Mouse (Mus musculus) liver, embryonic 11.5 days (tissue): ENCODE results near the gene Fubp3. TPM values are rescaled to one million over a fixed set of nuclear protein-coding genes. Genes with fewer than 3 reads are reported as not detected.

ENCODE experiments used
- ATAC-seq: fragments of 200-750 bp; cut with Nextera tagmentation; replicated peaks from 2 replicates; pipeline ENCODE4 v1.8.0; 2017; ENCODE audit warnings: moderate number of reproducible peaks, mild to moderate bottlenecking, moderate TSS enrichment, moderate library complexity; ENCODE audit not compliant: low FRiP score
- DNase-seq: peaks from one replicate; pipeline ENCODE4 v3.0.0-alpha.2; 2017; ENCODE audit warnings: low spot score
- H3K27ac ChIP-seq: fragments of 300-500 bp; sonication (generic); 2 replicates; pipeline ENCODE4 v1.5.1; 2014; ENCODE audit warnings: mild to moderate bottlenecking, low read depth, low read length, control low read depth
- H3K27me3 ChIP-seq: fragments of 300-500 bp; sonication (generic); replicated peaks from 2 replicates; pipeline ENCODE4 v1.6.1; 2014; ENCODE audit warnings: low read length, mixed read lengths; ENCODE audit not compliant: control insufficient read depth, insufficient read depth
- H3K36me3 ChIP-seq: fragments of 300-500 bp; sonication (generic); 2 replicates; pipeline ENCODE4 v1.6.1; 2014; ENCODE audit warnings: mild to moderate bottlenecking, low read length, moderate library complexity, mixed read lengths; ENCODE audit not compliant: control insufficient read depth, insufficient read depth
- H3K4me1 ChIP-seq: fragments of 300-500 bp; sonication (generic); replicated peaks from 2 replicates; pipeline ENCODE4 v1.6.1; 2014; ENCODE audit warnings: low read length, mixed read lengths; ENCODE audit not compliant: control insufficient read depth, insufficient read depth
- H3K4me2 ChIP-seq: fragments of 300-500 bp; sonication (generic); 2 replicates; pipeline ENCODE4 v1.6.1; 2014; ENCODE audit warnings: mild to moderate bottlenecking, control low read depth, moderate library complexity
- H3K4me3 ChIP-seq: fragments of 300-500 bp; sonication (generic); 2 replicates; pipeline ENCODE4 v1.5.1; 2014; ENCODE audit warnings: low read depth, low read length, control low read depth
- H3K9ac ChIP-seq: fragments of 300-500 bp; sonication (generic); 2 replicates; pipeline ENCODE4 v1.6.1; 2014; ENCODE audit warnings: low read depth, low read length, control low read depth
- H3K9me3 ChIP-seq: fragments of 300-500 bp; sonication (generic); 2 replicates; pipeline ENCODE4 v1.6.1; 2016; ENCODE audit warnings: low read length, inconsistent platforms, mixed read lengths; ENCODE audit not compliant: control insufficient read depth
- WGBS: fragments of 180-500 bp; shearing (Covaris S2); extraction: QIAGEN DNeasy Blood & Tissue Kit; methylation state at CpG from one replicate; pipeline ENCODE4 v1.1.7; 2014; 5-methylcytosine and 5-hydroxymethylcytosine counted together
- polyA plus RNA-seq: library from polyadenylated mRNA; unstranded; fragments of >200 nt; fragmentation: Nextera tagmentation; extraction: Ambion mirVana; gene quantifications from 2 replicates; pipeline ENCODE4 v1.2.1, GENCODE M21; 2014

The Fubp3 gene
- polyA plus RNA-seq, 1 experiment from 2014 or later, result 75.3 TPM

DNA sequence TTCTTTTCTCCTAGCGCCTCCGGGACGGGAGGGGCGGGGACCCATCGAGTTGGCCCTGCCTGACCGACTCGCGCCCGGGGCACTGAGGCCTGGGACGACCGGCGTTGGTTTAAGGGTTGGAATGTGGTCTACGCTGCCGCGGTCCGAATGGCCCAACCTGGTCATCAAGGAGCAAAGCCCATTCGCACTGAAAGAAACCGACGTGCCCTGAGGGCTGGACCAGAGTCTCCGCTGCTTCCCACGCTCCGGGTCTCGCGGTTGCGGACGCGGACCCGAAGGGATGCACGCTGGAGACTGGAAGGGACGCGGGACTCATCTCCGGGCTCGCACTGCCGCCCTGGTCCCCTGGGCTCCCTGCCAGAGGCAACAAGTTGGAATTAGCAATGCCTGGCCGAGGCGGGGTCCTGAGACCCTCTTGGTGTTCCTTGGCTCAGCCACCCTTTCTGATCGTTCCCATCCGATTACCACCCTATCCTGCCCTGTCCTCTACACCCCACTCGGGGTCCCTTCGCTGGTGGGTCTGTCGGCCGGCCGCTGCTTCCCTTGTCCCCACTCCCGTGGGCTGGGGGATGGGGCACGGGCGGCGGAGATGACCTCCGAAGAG lies 63.8 kb downstream of the Fubp3 start:
- Histone ChIP-seq H3K9me3 (no peaks in the 10 kb centered on the region), H3K9ac (no peak overlapping the region), H3K27me3 (peaks cover 99% of the 10 kb centered on the region), H3K4me2 (peak overlapping the region; percentile 20), H3K4me3 (peak overlapping the region; percentile 3; the same call in 1 of the 2 replicates), H3K4me1 (peaks cover 4% of the 10 kb centered on the region; the same call in 1 of the 2 replicates), H3K27ac (no peak overlapping the region), H3K36me3 (no peaks in the 10 kb centered on the region)
- 2% methylated on average over 48 of the region's 48 CpGs for WGBS
- no peak for ATAC-seq
- DNase-seq, result no peak

DNA sequence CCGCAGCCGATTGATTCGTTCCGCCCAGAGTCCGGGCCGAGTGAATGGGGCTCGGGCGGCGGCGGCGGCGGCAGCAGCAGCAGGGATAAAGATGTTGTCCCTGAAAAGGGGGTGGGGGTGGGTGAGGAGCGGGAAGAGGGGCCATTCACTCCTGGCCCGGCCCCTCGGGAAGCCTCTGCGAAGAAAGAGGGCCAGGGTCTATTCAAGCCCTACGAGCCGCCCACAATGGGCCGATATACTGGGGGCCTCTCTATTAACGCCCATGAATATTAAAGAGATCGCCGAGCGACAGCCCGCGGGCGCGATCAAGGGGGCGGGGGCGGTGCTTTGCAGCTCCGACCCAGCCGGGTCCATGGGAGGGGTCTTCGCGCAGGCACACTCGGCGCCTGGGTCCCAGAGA lies 64.3 kb downstream of the Fubp3 start:
- Histone ChIP-seq H3K4me1 (peaks cover 4% of the 10 kb centered on the region; the same call in 1 of the 2 replicates), H3K4me3 (0 out of 2 replicates have a peak overlapping the region, but pooled peaks have one; percentile 6), H3K27ac (no peak overlapping the region), H3K4me2 (no peak overlapping the region; the same call in 1 of the 2 replicates), H3K9me3 (no peaks in the 10 kb centered on the region), H3K9ac (no peak overlapping the region), H3K36me3 (no peaks in the 10 kb centered on the region), H3K27me3 (peaks cover 100% of the 10 kb centered on the region)
- DNase-seq, result no peak
- WGBS, result 3% methylated on average over 35 of the region's 35 CpGs
- ATAC-seq, result no peak

DNA sequence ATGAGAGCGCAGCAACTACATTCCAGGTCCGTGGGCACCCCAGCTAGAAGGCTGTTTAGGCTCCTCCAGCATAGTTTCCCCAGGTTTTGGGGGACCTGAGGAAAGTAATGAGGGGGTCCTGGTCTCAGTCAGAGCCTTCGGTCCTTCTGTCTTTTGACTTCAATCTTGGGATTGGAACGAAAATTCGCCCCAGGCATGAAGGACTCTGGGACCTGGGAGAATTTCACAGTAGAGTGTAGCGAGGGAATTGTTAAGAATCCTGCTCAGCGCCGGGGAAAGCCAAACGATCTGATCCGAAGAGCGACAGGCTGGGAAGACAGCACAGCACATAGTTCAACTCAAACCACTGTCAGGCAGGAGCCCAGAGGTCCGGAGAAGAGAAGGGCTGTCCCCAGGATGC lies 64.9 kb downstream of the Fubp3 start:
- WGBS, result 4% methylated on average over 12 of the region's 12 CpGs

GRCm38 (mm10) chr2:31637807-31638206 lies 65.4 kb downstream of the Fubp3 start:
- Histone ChIP-seq H3K4me2 (no peak overlapping the region), H3K36me3 (no peaks in the 10 kb centered on the region), H3K9me3 (no peaks in the 10 kb centered on the region), H3K9ac (no peak overlapping the region), H3K4me1 (peaks cover 4% of the 10 kb centered on the region; the same call in 1 of the 2 replicates), H3K27me3 (peaks cover 100% of the 10 kb centered on the region), H3K27ac (no peak overlapping the region), H3K4me3 (no peak overlapping the region)
- DNase-seq, result peak; percentile 57
- WGBS, result 1% methylated on average over 22 of the region's 22 CpGs
- no peak for ATAC-seq

More for the DNA sequence above, 64.9 kb downstream of the Fubp3 start:
- no peak overlapping the region for H3K27ac ChIP-seq
- no peak overlapping the region for H3K4me2 ChIP-seq
- no peaks in the 10 kb centered on the region for H3K36me3 ChIP-seq
- H3K27me3 ChIP-seq, result peaks cover 100% of the 10 kb centered on the region
- H3K4me1 ChIP-seq, result peaks cover 4% of the 10 kb centered on the region; the same call in 1 of the 2 replicates
- no peak overlapping the region for H3K9ac ChIP-seq
- no peak overlapping the region for H3K4me3 ChIP-seq
- ATAC-seq (no peak), DNase-seq (no peak)
- H3K9me3 ChIP-seq, result no peaks in the 10 kb centered on the region

- no peak overlapping the region for H3K9ac ChIP-seq
- DNase-seq (no peak), ATAC-seq (no peak)
- no peak overlapping the region for H3K4me2 ChIP-seq
- no peaks in the 10 kb centered on the region for H3K36me3 ChIP-seq
- H3K27me3 ChIP-seq, result peaks cover 100% of the 10 kb centered on the region
- H3K4me3 ChIP-seq, result no peak overlapping the region
- no peak overlapping the region for H3K27ac ChIP-seq
- H3K9me3 ChIP-seq, result no peaks in the 10 kb centered on the region
- WGBS, result 3% methylated on average over 30 of the region's 34 CpGs
- H3K4me1 ChIP-seq, result peaks cover 4% of the 10 kb centered on the region; the same call in 1 of the 2 replicates
Measured at GRCm38 (mm10) chr2:31638581-31639465, 66.4 kb downstream of the Fubp3 start.

- ATAC-seq (no peak), DNase-seq (no peak)
- no peak overlapping the region for H3K4me3 ChIP-seq
- under 1% methylated on average over 13 of the region's 13 CpGs for WGBS
- H3K36me3 ChIP-seq, result no peaks in the 10 kb centered on the region
- H3K4me2 ChIP-seq, result no peak overlapping the region
- H3K27me3 ChIP-seq, result peaks cover 100% of the 10 kb centered on the region
- H3K4me1 ChIP-seq, result peaks cover 4% of the 10 kb centered on the region; the same call in 1 of the 2 replicates
- H3K27ac ChIP-seq, result no peak overlapping the region
- H3K9ac ChIP-seq, result no peak overlapping the region
- no peaks in the 10 kb centered on the region for H3K9me3 ChIP-seq
Measured at GRCm38 (mm10) chr2:31639466-31639760, 67.0 kb downstream of the Fubp3 start.

DNA sequence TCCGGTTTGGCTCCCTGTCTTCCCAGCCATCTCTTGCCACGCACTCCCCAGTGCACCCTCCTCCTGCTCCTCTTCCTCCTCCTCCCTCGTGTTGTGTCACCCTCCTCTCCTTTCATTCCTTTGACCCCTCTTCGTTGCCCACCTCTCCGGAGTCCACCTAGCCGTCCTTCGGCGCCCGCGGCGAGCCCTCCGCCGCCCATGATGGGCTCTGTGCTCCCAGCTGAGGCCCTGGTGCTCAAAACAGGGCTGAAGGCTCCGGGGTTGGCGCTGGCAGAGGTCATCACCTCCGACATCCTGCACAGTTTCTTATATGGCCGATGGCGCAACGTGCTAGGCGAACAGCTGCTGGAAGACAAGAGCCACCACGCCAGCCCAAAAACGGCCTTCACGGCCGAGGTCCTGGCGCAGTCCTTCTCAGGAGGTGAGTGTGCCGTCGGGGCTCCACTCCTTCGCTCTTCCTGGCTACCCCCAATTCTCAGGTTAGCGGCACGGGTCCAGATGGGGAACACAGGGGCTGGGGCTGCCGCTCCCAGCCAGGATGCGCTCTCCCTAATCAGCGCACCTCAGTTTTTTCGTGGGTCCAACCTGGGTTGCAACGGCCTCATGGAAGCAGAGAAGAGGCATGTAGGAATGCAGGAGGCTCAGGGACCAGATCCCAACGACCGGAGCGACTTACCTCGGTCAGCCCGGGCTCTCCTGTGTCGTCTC lies 67.6 kb downstream of the Fubp3 start, which contains the start of gene Prdm12:
Gene Prdm12 (plus strand): TSS at position 137 of the 708 bp plus-strand sequence.
- WGBS, result 3% methylated on average over 41 of the region's 41 CpGs
- no peak for ATAC-seq

GRCm38 (mm10) chr2:31640609-31641507 lies 68.4 kb downstream of the Fubp3 start:
- Histone ChIP-seq H3K27me3 (peaks cover 97% of the 10 kb centered on the region), H3K4me1 (0 out of 2 replicates have a peak, but pooled peaks cover 4% of the 10 kb centered on the region), H3K4me2 (no peak overlapping the region), H3K27ac (no peak overlapping the region), H3K4me3 (no peak overlapping the region), H3K9ac (no peak overlapping the region), H3K36me3 (no peaks in the 10 kb centered on the region), H3K9me3 (no peaks in the 10 kb centered on the region)
- DNase-seq, result no peak
- 2% methylated on average over 48 of the region's 48 CpGs for WGBS
- no peak for ATAC-seq

More for the DNA sequence above, 67.6 kb downstream of the Fubp3 start, which contains the start of gene Prdm12:
- no peak within 1 kb of the TSS for H3K9ac ChIP-seq
- H3K4me1 ChIP-seq, result peaks cover 4% of the 10 kb centered on the region; the same call in 1 of the 2 replicates
- H3K27me3 ChIP-seq, result peaks cover 100% of the 10 kb centered on the region
- DNase-seq, result no peak
- no peaks in the 10 kb centered on the region for H3K36me3 ChIP-seq
- no peak within 1 kb of the TSS for H3K4me3 ChIP-seq
- H3K4me2 ChIP-seq, result no peak within 1 kb of the TSS
- H3K27ac ChIP-seq, result no peak within 1 kb of the TSS
- H3K9me3 ChIP-seq, result no peaks in the 10 kb centered on the region
